Mouse (Mus musculus): ENCODE data around the gene Olfr666.
"Not testable (repeated sequence)": the region's sequence is repeated elsewhere in the genome, so short reads cannot be mapped to it uniquely, and the experiment has no call there.

Gene Olfr666

GRCm38 (mm10) chr7:104895852-104896251 lies at the start of gene Olfr666:
Gene Olfr666, minus strand, starts transcription at chr7:104895952.
- no peak for DNase-seq

DNA sequence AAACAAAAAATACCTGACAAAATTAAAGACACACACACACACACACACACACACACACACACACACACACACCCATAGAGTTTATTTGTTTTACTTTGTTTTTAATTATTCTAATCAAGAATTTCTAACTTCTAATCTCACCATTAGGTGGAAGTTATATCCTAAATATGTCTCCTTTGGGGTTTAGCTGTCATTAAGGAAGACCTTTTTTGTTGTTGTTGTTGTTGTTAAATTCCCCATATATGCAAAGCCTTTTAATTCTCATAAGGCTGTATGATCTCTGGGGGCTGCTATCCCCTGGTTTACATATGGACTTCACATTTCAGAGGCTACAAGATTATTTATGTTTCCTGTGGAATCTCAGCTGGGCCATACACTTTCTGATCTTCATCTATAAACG lies 38.2 kb upstream of the Olfr666 start, which contains the start of gene Olfr669:
Gene Olfr669 (plus strand): TSS at position 301 of the 400 bp plus-strand sequence.
- no peak for DNase-seq

DNA sequence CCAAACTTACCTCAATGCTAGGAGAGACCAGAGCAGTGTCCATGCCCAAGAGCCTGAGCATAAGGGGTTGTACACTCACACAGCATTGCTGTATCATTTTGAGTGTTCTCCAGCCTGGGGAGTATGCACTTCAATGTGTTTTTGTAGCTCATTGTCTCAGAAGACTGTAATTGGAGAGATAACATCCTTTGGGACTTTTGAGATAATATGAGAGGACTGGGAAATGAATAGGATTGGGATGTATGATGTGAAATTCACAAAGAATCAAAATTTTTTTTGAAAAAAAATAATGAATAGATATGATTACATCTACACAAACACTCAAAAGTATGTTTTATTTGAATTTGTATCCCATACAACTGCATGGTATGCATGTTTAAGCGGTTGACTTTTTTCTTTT lies 32.2 kb upstream of the Olfr666 start, which contains the start of gene Olfr668:
Gene Olfr668 (minus strand): TSS at position 101 of the 400 bp plus-strand sequence.
- no peak for DNase-seq

- DNase-seq: no peak
Observed at GRCm38 (mm10) chr7:104921382-104921781, 25.6 kb upstream of the Olfr666 start, which contains the start of gene Olfr667. Gene Olfr667, minus strand, starts transcription at chr7:104921482.

GRCm38 (mm10) chr7:104877731-104878130 lies 18.0 kb downstream of the Olfr666 start, which contains the start of gene Olfr665:
Gene Olfr665, plus strand, starts transcription at chr7:104878031.
- no peak for DNase-seq

DNA sequence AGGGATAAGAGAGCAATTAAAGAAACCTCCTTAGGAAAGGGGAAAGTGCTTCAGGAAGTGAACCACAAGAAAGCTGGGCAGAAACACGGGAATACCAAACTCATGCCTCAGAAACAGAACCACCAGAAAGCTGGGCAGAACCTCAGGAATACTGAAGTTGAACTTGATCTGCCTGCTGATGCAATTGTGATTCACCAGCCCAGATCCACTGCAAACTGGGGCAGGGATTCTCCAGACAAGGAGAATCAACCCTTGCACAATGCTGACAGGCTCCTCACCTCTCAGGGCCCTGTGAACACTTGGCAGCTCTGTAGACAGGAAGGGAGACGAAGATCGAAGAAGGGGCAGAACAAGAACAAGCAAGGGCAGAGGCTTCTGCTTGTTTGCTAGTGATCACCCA lies 34.4 kb downstream of the Olfr666 start:
- no peak for DNase-seq

DNA sequence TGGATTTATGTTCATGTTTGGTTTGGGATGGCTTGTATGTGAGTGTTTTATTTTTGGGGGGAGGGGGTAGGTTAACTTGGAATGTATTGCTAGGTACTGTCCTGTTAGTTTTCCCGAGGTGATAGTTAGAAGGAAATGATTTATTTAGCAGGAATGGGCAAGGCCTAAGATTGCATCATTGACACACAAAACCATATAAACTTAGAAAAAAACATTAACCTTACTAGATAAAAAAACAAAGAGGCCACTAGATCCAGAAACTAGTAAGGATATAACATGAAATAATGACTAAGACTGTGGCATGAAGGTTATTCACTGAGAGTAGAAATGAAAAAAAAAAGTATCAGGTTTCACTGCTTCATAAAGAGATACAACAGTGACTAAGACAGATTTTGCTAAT lies 38.1 kb downstream of the Olfr666 start:
- no peak for DNase-seq

DNA sequence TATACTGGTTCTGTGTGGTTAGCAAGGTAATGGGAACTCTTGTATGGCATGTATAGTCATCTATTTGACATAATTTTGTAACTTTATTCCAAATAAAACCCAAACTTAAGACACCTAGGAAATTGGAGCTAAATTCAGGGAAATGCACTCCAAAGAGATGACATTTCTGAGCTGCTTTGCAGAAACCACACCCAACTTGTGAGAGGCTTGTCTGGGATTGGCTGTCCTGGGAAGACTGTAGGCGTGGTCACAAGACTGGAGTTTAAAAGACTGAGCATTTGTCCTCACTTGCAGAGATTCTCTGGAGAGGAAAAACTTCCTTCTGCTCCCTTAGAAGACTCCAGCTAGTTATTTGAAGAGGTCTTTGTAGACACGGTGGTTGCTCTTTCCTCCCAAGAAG lies 39.0 kb downstream of the Olfr666 start, which contains the start of gene Usp17la:
Gene Usp17la (plus strand): TSS at position 301 of the 400 bp plus-strand sequence.
- DNase-seq: not testable (repeated sequence)

GRCm38 (mm10) chr7:104855248-104855750 lies 40.5 kb downstream of the Olfr666 start:
- no peak for DNase-seq

GRCm38 (mm10) chr7:104851546-104851945 lies 44.2 kb downstream of the Olfr666 start:
- DNase-seq: not testable (repeated sequence)

GRCm38 (mm10) chr7:104843731-104844287 lies 51.9 kb downstream of the Olfr666 start:
- no peak for DNase-seq

DNA sequence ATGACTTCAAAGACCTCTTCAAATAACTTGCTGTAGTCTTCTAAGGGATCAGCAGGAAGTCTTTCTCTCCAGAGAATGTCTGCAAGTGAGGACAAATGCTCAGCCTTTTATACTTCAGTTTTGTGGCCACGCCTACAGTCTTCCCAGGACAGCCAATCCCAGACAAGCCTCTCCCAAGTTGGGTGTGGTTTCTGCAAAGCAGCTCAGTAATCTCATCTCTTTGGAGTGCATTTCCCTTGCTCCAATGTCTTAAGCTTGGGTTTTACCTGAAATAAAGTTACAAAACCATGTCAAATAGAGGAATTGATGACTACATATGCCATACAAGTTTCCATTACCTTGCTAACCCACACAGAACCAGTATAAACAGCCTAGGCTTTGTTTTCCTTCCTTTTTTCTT lies 53.2 kb downstream of the Olfr666 start, which contains the start of gene Usp17lb:
Gene Usp17lb (minus strand): TSS at position 101 of the 400 bp plus-strand sequence.
- DNase-seq: no peak

Data from cerebellum, adult 18-20 months (tissue).